Mouse (Mus musculus) spleen, adult 18-20 months (tissue): ENCODE measurements at regions not wholly inside any gene's neighbourhood (a gene's known extent, or its start where the extent isn't known, plus 50 kb on each side); places are given as distances from the start of the nearest gene placed in this dataset.

ENCODE experiments used
- DNase-seq, 2 experiments: peaks; one replicate each; pipeline ENCODE4 v3.0.0; 2022; ENCODE audit warnings: mixed read lengths in 2 of 2

DNA sequence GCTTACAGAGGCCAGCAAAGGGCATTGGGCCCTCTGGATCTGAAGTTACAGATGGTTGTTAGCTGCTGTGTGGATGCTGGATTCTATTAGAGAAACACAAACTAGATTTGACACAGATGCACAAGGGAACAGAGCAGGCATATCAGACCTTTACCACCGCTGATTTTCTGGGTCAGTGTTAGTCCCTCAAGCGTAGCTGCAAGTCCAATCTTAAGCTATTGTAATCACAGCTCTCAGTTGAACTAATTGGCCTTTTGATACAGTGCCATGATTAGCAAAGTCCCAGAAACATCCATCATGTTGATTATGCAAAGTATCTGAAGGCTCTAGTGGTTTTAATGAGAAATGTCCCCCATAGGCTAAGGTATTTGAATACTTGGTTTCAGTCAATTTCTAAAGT, 54.2 kb upstream of the Plppr5 start:
- no peak for DNase-seq

DNA sequence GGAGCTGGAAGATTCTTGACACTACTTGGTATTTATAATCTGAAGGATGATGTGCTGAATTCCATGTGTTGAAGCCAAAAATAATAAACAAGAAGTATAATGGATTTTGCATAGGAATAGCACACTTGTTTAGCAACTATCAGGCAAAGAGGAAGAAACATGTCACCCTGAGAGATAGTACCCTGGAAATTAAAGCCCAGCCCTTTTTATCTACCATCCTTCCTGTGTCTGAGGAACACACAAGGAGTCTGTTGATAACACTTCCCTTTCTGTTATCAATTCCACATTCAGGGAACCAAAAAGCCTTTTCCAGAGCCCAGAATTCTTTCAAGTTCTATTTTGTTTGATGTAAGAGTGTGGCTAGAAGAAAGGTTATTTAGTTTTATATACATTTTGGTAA, 66.5 kb upstream of the Plppr5 start:
- DNase-seq: no peak

DNA sequence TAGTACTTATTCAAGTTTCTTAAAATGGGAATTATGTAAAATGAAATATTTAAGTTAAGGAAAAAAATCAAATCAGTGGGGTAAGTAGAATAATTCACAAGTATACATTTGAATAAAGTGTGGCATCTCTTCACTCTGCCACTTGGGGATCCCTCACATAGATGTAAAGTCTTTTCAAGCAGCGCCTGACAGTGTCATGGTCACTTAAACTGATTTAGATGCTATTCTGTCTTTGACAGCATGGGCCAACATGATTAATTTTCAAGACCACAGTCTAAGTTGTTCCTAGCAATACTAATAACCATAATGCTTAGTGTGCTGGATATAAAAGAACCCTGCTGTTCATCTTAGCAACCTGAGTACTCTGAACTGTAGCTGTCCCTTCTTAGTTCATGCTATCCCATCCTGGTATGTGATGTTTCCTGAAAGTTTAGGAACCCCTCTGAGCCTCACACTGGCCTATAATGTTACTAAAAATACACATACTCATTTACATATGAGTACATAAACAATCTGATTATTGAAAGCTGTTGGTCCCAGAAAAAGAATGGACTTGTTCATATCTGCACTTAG, 68.4 kb upstream of the Plppr5 start:
- no peak for DNase-seq

DNA sequence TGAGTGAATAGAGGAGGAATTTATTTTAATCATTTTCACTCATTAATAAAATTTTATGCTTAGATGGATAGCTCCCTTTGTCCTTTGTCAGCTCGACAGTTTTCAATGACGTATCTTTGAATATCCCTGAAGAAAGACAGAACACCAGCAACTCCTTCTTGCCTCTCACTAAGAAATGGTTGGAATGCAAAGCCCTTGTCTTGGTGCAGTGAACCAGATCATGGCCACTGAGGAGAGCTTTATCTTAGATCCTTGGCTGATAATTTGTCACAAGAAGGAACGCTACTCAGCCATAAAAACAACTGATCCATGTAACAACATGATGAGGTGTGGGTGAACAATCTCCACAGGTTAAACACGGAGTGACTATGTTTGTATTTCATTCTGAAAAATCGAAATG, 73.5 kb upstream of the Plppr5 start:
- no peak for DNase-seq

DNA sequence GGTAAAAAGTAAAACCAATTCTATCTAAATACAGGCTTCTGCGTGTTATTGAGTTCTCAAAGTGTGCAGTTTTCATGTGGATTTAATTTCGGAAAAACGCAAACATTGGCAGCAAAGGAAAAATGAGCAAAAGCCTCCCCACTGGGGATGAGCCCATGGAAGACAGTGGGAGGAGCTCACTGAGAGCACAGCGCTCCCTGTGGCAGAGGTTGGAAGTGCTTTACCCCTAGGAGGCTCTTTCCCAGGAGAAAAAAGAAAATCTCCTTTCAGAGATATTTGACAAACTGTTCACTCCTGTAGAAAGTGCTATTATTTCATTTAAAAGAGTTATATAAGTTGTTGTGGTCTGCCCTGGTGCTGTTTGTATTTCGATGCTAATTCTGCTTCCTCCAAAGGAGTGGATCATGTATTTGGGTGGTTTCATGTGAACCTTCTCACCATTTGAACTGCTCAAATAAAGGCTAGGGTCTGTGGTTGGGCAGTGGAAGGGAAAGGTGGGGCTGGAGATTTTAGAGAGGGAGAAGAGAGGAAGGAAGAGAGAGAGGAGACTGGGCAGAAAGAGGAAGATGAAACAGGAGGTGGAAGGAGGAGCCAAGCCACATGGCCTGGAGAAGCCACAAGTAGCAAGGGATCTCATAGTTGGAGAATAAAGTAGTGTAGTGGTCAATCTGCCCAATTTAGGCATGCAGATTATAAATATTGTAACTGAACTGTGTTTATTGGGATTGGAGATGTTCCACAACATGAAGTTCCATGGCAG, 76.3 kb upstream of the Plppr5 start:
- no peak for DNase-seq

DNA sequence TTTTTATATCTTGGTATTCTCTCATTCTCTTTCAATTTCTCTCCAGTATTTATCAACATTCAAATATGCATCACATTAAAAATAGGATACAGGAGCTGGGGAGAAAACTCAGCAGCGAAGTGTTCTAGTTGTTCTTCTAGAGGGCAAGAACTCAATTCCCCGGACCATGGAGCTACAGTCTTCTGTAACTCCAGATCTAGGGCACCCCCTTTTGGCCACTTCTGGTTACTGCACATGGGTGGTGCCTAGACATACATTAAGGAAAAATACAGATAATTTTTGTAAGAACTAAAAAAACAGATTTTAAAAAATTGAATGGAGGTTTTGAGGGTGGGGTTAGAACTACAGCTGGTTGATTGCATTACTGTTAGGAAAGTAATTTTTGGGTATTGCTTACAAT, 80.5 kb upstream of the Plppr5 start:
- DNase-seq: no peak

DNA sequence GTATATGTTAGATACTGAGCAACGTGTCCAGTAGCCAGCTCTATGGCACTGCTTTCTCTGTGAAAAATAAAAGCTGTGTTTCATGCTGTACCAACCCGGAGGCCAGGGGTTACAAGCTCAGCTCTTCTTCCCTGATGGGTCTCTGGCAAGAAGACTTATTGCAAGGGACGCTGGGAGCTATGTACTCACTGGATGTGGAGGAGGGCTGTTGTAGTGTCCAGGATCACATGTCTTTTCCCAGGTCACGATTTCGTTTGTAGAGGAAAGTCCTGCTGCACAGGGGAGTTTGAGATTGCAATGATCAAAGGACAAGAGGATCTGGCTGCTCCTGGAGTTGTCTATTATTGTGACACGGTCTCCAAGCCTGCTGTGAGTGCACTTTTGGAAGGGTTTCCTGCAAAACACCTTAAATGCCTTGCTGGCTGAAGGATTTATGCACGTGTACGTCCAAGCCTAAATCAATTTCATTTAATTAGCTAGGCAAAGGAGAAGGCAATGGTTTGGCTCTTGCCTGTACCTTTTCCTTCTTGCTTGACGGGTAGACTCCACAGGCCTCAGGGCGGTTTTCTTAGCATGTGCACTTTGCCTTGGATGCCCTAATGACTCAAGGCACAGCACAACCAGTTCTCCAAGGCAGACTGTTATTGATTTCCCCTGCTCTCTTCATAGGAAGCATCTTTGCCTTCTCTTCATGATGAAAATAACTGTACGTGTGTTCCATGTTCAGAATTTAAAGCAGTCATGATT, 87.2 kb upstream of the Plppr5 start:
- DNase-seq: no peak

DNA sequence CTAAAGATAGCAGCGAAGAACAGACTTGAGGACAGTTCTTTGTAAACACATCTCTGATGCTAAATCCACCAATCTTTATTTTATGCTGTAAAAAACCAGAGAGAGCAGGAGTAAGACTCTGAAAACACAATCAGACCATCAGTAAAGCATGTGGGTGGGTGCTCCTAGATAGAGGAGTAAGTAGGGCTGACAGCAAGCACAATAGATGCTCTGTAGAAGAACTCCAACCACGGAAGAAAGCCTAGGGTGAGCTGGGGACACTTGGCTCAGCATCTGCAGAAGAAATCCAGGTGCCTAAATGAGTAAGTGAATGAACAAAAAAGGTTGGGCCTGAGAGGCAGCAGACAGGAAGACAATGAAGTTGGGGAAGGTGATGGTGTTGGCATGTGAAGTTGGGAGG, 88.3 kb upstream of the Plppr5 start:
- no peak for DNase-seq

DNA sequence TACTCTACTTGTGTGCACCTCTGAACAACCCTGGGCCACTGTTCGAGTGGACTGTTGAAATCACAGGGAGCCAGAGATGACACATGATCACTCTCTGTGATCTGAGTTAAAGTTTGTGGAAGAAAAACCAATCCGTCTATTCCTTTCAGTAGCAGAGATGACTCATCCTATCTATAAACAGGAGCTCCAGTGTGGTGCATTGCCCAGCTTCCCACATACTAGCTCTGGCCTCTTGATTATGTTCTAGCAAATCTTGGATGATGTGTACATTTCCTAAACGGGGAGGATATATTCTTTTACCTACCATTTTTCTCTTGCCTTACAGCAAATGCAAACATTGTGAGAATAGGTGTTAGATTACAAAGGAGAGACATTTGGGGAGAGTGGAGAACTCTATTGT, 94.5 kb upstream of the Plppr5 start:
- DNase-seq: no peak

DNA sequence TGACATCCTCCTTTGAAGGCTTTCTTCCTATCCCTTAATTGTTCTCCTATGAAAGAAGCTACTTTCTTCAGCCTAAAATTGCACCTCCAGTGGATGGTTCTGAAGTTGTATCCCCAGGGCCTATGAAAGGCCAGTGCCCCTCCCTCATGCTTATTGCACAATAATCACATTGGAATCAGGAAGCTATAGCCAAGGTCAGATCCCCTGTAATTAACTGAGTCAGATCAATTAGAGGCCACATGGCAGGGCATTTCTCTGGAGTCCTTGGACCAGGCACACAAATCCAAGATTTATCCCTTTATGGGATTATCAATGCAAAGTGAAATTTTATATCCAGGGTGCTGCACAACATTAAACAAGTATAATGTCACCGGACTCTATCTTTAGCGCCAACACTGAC, 98.8 kb upstream of the Plppr4 start:
- no peak for DNase-seq

DNA sequence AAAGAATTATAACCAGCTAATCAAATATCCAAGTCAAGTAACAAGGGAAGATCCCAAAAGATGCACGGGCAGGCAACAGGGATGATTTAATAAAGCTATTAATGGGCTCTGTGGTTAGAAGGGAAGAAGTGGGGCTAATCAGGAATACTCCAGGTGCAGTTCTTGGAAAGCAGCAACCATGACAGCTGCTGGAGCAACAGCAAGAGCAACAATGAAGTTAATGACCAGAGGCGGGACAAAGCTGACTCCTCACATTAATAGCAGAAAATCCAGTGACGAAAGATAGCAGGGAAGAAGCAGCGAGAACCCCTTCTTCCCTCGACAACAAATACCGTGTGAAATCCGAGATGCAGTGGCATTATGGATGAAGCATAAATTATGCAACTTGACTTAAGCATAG, 89.9 kb upstream of the Plppr4 start:
- no peak for DNase-seq

DNA sequence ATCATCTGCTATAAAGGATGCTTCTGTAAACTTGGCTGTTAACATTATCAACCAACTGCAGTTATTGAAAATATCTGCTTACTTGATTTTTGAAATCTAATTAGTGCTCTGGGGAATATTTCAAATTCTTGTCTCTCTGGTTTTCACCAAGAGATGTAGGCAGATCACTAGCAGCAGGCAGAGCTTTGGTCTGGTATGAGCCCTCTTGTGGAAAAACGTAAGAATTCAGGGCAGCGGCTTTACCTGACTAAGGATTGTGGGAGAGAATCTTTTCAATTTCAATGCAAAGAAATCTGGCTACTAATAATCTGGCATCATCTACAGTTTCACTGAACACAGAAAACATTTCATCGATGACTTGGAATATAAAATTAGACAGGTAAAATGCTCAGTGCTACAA, 81.2 kb upstream of the Plppr4 start:
- no peak for DNase-seq

DNA sequence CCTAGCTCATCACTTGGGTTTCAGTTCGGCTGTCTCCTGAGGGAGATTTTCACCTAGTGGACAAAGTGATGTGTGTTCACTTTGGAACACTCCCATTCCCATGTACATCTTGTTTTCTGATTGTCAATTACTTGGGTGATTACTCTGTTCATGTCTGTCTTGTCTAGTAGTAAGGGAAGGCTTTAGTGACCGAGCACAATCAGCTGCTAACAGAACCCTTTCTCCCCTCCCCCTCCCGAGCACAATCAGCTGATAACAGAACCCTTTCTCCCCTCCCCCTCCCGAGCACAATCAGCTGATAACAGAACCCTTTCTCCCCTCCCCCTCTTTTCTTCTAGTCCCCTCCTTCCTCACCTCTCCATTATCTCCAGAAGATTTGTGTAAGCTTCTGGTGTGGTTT, 79.6 kb upstream of the Plppr4 start:
- DNase-seq: no peak

DNA sequence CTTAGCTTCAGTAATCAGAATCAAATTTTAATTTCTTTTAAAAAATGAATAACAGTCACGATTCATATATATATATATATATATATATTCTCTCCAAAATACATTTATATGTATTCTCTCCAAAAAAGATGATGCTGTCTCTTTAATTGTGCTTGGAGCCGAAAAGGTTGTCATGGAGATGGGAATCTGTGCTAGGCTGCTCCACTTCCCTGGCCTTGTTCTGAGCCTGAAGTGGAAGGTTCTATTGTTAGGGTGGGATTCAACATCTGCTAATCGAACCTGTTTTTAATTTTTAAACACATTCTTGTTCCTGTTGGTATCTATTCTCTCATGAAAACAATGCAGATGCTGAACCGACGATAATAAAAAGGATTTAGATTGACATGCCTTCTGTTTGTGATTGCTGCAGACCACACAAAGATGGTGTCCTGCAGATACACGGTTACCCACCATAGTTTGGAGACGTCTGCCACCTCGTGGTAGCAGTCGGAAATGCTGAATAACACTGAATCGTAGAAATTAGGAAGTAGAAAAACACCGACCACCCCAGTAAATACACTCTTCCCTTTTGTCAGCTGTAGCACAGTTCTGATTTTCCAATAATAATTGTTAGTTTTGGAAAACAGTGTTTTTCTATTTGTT, 77.9 kb upstream of the Plppr4 start:
- peak in 1 of 2 experiments; percentile 28 for DNase-seq

DNA sequence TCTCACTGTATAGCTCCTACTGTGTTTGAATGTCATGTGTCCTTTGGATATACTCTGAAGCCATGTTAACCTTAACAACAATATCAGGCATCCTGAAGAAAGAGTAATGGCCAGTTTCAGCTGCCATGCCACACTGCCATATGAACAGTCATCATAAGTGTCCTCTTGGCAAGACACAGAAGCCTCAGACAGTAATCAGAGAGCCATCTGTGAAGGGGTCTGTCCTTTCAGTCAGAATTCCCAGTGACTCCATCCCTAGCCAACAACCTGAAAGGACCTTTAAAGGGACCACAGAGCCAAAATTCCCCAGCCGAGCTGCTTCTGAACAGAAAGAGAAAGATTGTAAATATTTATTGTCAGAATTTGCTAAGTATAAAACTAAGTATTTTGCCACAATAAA, 63.9 kb upstream of the Plppr4 start:
- DNase-seq: no peak

DNA sequence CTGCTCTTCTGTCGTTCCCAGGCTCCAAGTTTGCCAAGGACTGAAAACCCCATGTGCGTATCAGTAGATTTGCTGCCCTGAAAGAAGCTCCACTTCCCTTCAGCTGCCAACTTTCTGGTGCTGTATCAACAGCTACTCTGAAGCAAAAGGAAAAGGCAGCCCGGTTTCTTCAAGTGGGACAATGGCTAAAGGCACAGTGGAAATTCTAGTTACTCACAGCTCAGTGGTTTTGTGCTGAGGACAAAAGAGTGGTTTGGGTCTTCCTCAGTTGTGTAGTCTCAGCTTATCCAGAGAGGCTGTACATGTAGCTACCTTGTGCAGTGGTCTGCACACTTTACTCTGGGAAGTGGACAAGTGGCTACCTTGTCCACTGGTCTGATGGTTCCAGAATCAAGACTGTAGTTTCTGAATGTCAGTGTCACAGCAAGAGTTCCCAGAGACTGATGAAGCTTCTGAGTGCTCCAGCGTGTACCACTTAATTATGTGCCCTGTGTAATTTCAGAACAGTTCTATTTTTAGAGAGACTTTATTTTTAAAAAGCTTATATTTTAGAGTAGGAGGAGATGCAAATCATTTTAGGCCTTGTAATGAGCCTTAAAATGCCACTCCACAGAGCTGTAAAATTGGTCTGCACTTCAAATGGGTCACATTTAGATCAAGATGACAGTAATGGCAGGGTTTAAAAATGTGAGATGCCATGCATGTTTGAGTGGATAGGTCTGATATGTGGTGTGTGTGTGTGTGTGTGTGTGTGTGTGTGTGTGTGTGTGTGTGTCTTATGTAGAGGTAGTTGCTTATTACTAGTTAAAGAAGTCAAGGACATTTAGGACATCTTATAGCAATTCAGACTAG, 52.4 kb upstream of the Plppr4 start:
- no peak for DNase-seq
